Mouse (Mus musculus): ENCODE data around the gene Usp19. TPM values are rescaled to one million over a fixed set of nuclear protein-coding genes. Genes with fewer than 3 reads are reported as not detected.

Usp19 gene
- polyA plus RNA-seq, 1 experiment, result 86.0 TPM

GRCm38 (mm10) chr9:108451170-108451493 is 39.3 kb upstream of the Usp19 start:
- Histone ChIP-seq H3K9ac (ENCODE audit: low read depth, poor library complexity, severe bottlenecking) (no peak overlapping the region), H3K27me3 (ENCODE audit: control insufficient read depth, insufficient read depth, low read length, poor library complexity, severe bottlenecking) (no peaks in the 10 kb centered on the region), H3K4me1 (ENCODE audit: control insufficient read depth, insufficient read depth, low read length) (peaks cover 7% of the 10 kb centered on the region), H3K27ac (ENCODE audit: insufficient read depth, low read length) (no peak overlapping the region), H3K4me3 (ENCODE audit: low read depth, low read length) (no peak overlapping the region), H3K36me3 (ENCODE audit: control insufficient read depth, insufficient read depth, low read length, poor library complexity, severe bottlenecking) (no peaks in the 10 kb centered on the region), H3K9me3 (replicated peaks; ENCODE audit: control insufficient read depth, insufficient read depth, low read length, poor library complexity, severe bottlenecking) (no peaks in the 10 kb centered on the region)
- TF ChIP-seq CTCF (IDR thresholded peaks at IDR 0.05; ENCODE audit: low read depth, low read length), result no peak
- TF ChIP-seq POLR2A (IDR thresholded peaks at IDR 0.05; ENCODE audit: insufficient read depth, low read length), result no peak
- no peak for TF ChIP-seq EP300 (IDR thresholded peaks at IDR 0.05; ENCODE audit: insufficient read depth, low read depth, low read length)

- H3K4me1 ChIP-seq (ENCODE audit: control insufficient read depth, insufficient read depth, low read length), result peaks cover 7% of the 10 kb centered on the region
- no peaks in the 10 kb centered on the region for H3K9me3 ChIP-seq (replicated peaks; ENCODE audit: control insufficient read depth, insufficient read depth, low read length, poor library complexity, severe bottlenecking)
- H3K4me3 ChIP-seq (ENCODE audit: low read depth, low read length), result peak overlapping the region; percentile 69
- H3K27ac ChIP-seq (ENCODE audit: insufficient read depth, low read length), result no peak overlapping the region
- no peaks in the 10 kb centered on the region for H3K36me3 ChIP-seq (ENCODE audit: control insufficient read depth, insufficient read depth, low read length, poor library complexity, severe bottlenecking)
- no peak for TF ChIP-seq POLR2A (IDR thresholded peaks at IDR 0.05; ENCODE audit: insufficient read depth, low read length)
- no peak for TF ChIP-seq CTCF (IDR thresholded peaks at IDR 0.05; ENCODE audit: low read depth, low read length)
- TF ChIP-seq EP300 (IDR thresholded peaks at IDR 0.05; ENCODE audit: insufficient read depth, low read depth, low read length), result no peak
- H3K9ac ChIP-seq (ENCODE audit: low read depth, poor library complexity, severe bottlenecking), result peak overlapping the region; percentile 72
- H3K27me3 ChIP-seq (ENCODE audit: control insufficient read depth, insufficient read depth, low read length, poor library complexity, severe bottlenecking), result no peaks in the 10 kb centered on the region
Observed at GRCm38 (mm10) chr9:108451519-108452160, 38.8 kb upstream of the Usp19 start.

DNA sequence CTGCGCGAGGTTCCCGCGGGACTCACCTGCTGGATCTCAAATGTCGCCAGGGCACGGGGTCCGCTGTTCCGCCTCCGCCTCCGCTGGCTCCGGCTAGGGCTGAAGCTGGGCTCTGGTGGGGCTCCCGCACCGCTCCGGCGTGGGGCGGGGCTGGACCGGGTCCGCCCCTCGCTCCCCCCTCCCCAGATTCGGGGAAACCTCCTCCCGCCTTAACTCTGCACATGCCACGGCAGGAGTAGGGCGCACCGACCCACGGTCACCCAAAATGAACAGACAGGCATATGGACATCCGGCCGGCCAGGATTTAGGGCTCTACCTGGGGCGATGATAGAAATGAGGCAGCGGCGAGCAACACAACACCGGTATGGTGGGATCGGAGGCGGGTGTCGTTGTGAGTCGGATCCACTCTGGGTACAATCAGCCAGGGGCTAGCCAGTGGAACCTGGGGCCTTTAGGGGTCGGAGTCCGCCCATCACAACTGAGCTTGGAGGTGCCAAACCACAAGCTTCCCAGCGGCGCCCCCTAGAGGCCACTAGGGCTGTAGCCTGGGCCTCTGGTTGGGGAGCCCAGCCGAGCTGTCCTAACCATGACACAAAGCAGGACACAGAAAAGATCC is 38.0 kb upstream of the Usp19 start:
- H3K27ac ChIP-seq (ENCODE audit: insufficient read depth, low read length), result no peak overlapping the region
- H3K4me3 ChIP-seq (ENCODE audit: low read depth, low read length), result peak overlapping the region; percentile 69
- H3K9ac ChIP-seq (ENCODE audit: low read depth, poor library complexity, severe bottlenecking), result peak overlapping the region; percentile 72
- H3K36me3 ChIP-seq (ENCODE audit: control insufficient read depth, insufficient read depth, low read length, poor library complexity, severe bottlenecking), result no peaks in the 10 kb centered on the region
- H3K27me3 ChIP-seq (ENCODE audit: control insufficient read depth, insufficient read depth, low read length, poor library complexity, severe bottlenecking), result no peaks in the 10 kb centered on the region
- peaks cover 7% of the 10 kb centered on the region for H3K4me1 ChIP-seq (ENCODE audit: control insufficient read depth, insufficient read depth, low read length)
- peak; percentile 78 for TF ChIP-seq CTCF (IDR thresholded peaks at IDR 0.05; ENCODE audit: low read depth, low read length)
- TF ChIP-seq EP300 (IDR thresholded peaks at IDR 0.05; ENCODE audit: insufficient read depth, low read depth, low read length), result no peak
- no peaks in the 10 kb centered on the region for H3K9me3 ChIP-seq (replicated peaks; ENCODE audit: control insufficient read depth, insufficient read depth, low read length, poor library complexity, severe bottlenecking)

DNA sequence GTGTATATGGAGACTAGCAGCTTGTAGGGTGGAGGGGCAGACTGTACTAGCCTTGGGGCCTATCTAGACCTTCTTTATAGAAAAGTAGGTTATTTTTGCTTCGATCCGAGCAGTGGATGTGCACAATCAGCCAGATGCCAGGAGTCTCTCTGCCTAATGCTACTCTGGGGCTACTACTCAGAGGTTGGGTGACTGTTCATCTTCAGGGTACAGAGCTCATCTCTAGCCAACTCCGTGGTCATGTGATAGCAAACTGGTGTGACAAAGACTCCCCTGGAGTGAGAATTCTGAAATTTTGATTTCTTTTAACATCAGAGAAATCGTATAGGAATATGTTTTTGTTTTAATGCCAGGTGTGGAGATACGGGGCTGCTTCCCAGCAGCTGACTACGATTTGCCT is 37.5 kb upstream of the Usp19 start:
- Histone ChIP-seq H3K9me3 (replicated peaks; ENCODE audit: control insufficient read depth, insufficient read depth, low read length, poor library complexity, severe bottlenecking) (no peaks in the 10 kb centered on the region), H3K4me1 (ENCODE audit: control insufficient read depth, insufficient read depth, low read length) (peaks cover 8% of the 10 kb centered on the region), H3K27ac (ENCODE audit: insufficient read depth, low read length) (no peak overlapping the region), H3K27me3 (ENCODE audit: control insufficient read depth, insufficient read depth, low read length, poor library complexity, severe bottlenecking) (no peaks in the 10 kb centered on the region), H3K9ac (ENCODE audit: low read depth, poor library complexity, severe bottlenecking) (no peak overlapping the region), H3K4me3 (ENCODE audit: low read depth, low read length) (no peak overlapping the region), H3K36me3 (ENCODE audit: control insufficient read depth, insufficient read depth, low read length, poor library complexity, severe bottlenecking) (no peaks in the 10 kb centered on the region)
- TF ChIP-seq EP300 (IDR thresholded peaks at IDR 0.05; ENCODE audit: insufficient read depth, low read depth, low read length) (no peak), CTCF (IDR thresholded peaks at IDR 0.05; ENCODE audit: low read depth, low read length) (no peak), POLR2A (IDR thresholded peaks at IDR 0.05; ENCODE audit: insufficient read depth, low read length) (no peak)

DNA sequence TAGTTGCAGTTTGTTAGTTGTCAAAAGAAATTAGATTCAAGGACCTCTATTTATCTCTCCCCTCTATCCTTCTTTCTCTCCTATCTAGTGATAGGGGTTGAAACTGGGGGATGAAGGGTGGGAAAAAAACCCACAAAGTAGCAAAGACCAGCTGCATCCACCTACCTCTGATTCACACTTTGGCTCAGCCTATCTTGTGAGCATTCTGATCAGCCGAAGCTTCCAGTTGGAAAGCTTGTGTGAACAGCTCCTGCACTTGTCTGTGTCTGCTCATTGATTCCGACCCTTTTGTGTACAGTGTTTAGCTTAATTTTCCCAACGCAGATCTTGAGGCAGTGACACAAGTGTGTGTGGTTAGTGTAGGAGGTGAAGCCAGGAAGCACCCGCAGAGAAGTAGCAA is 36.9 kb upstream of the Usp19 start:
- no peak overlapping the region for H3K9ac ChIP-seq (ENCODE audit: low read depth, poor library complexity, severe bottlenecking)
- no peak for TF ChIP-seq CTCF (IDR thresholded peaks at IDR 0.05; ENCODE audit: low read depth, low read length)
- TF ChIP-seq EP300 (IDR thresholded peaks at IDR 0.05; ENCODE audit: insufficient read depth, low read depth, low read length), result no peak
- no peak for TF ChIP-seq POLR2A (IDR thresholded peaks at IDR 0.05; ENCODE audit: insufficient read depth, low read length)
- no peaks in the 10 kb centered on the region for H3K9me3 ChIP-seq (replicated peaks; ENCODE audit: control insufficient read depth, insufficient read depth, low read length, poor library complexity, severe bottlenecking)
- no peak overlapping the region for H3K27ac ChIP-seq (ENCODE audit: insufficient read depth, low read length)
- no peak overlapping the region for H3K4me3 ChIP-seq (ENCODE audit: low read depth, low read length)
- no peaks in the 10 kb centered on the region for H3K27me3 ChIP-seq (ENCODE audit: control insufficient read depth, insufficient read depth, low read length, poor library complexity, severe bottlenecking)
- H3K36me3 ChIP-seq (ENCODE audit: control insufficient read depth, insufficient read depth, low read length, poor library complexity, severe bottlenecking), result no peaks in the 10 kb centered on the region
- H3K4me1 ChIP-seq (ENCODE audit: control insufficient read depth, insufficient read depth, low read length), result peaks cover 8% of the 10 kb centered on the region

- H3K9ac ChIP-seq (ENCODE audit: low read depth, poor library complexity, severe bottlenecking), result no peak overlapping the region
Observed at GRCm38 (mm10) chr9:108454429-108454828, 36.0 kb upstream of the Usp19 start.

More at GRCm38 (mm10) chr9:108454429-108454828, 36.0 kb upstream of the Usp19 start:
- Histone ChIP-seq H3K36me3 (ENCODE audit: control insufficient read depth, insufficient read depth, low read length, poor library complexity, severe bottlenecking) (no peaks in the 10 kb centered on the region), H3K27ac (ENCODE audit: insufficient read depth, low read length) (no peak overlapping the region), H3K27me3 (ENCODE audit: control insufficient read depth, insufficient read depth, low read length, poor library complexity, severe bottlenecking) (no peaks in the 10 kb centered on the region), H3K4me1 (ENCODE audit: control insufficient read depth, insufficient read depth, low read length) (peaks cover 8% of the 10 kb centered on the region), H3K4me3 (ENCODE audit: low read depth, low read length) (no peak overlapping the region), H3K9me3 (replicated peaks; ENCODE audit: control insufficient read depth, insufficient read depth, low read length, poor library complexity, severe bottlenecking) (no peaks in the 10 kb centered on the region)
- no peak for TF ChIP-seq POLR2A (IDR thresholded peaks at IDR 0.05; ENCODE audit: insufficient read depth, low read length)
- TF ChIP-seq EP300 (IDR thresholded peaks at IDR 0.05; ENCODE audit: insufficient read depth, low read depth, low read length), result no peak
- no peak for TF ChIP-seq CTCF (IDR thresholded peaks at IDR 0.05; ENCODE audit: low read depth, low read length)

Data from ES-Bruce4 (cell line).